In genomic region chr7:143087070-143087579, GRCm38 (mm10) we compare ENCODE assay signal across 9 mouse cellular contexts. TPM values are rescaled to one million over a fixed set of nuclear protein-coding genes. Genes with fewer than 3 reads are reported as not detected.
DNase-seq lines count a peak whose midpoint lies in the region; ATAC-seq and TF ChIP-seq lines count a peak whose summit lies in the region.
"Had no signal": no experiment of that assay in that cellular context is flagged by ENCODE, and none has a peak within 500 bp of the region (broad histone marks: within the 10 kb centered on the region; RNA-seq: fewer than 3 reads in every experiment).

No protein-coding gene starts in this region.

- 33% methylated on average over 4 of the region's 4 CpGs for WGBS in embryonic facial prominence, embryonic 11.5 days
- WGBS in hindbrain, embryonic 12.5 days: 34% methylated on average over 4 of the region's 4 CpGs
- WGBS in limb, embryonic 12.5 days: 16% methylated on average over 4 of the region's 4 CpGs
- WGBS in midbrain, postnatal 0 days: 40% methylated on average over 4 of the region's 4 CpGs

- ATAC-seq in embryonic facial prominence, embryonic 11.5 days (replicated peaks; ENCODE audit: insufficient number of reproducible peaks, low FRiP score, low TSS enrichment, low read depth): peak; percentile 64
- peak; percentile 50 for ATAC-seq in hindbrain, embryonic 12.5 days (ENCODE audit: low FRiP score)
- peak; percentile 93 for ATAC-seq in limb, embryonic 12.5 days (ENCODE audit: insufficient number of reproducible peaks, insufficient read depth, low FRiP score, low TSS enrichment, low read depth)
- ATAC-seq in midbrain, postnatal 0 days (ENCODE audit: low FRiP score): peak; percentile 42; the same call in 1 of the 2 replicates

- no peaks in the 10 kb centered on the region for H3K36me3 ChIP-seq in embryonic facial prominence, embryonic 11.5 days (replicated peaks; ENCODE audit: control insufficient read depth, insufficient read depth, low read depth, low read length)
- H3K36me3 ChIP-seq in hindbrain, embryonic 12.5 days: no peaks in the 10 kb centered on the region
- peaks cover 5% of the 10 kb centered on the region; the same call in 1 of the 2 replicates for H3K36me3 ChIP-seq in limb, embryonic 12.5 days
- no peaks in the 10 kb centered on the region for H3K36me3 ChIP-seq in midbrain, postnatal 0 days (ENCODE audit: insufficient read depth, low read length)

- H3K9ac ChIP-seq in embryonic facial prominence, embryonic 11.5 days (replicated peaks; ENCODE audit: low read length): peak overlapping the region; percentile 18
- no peak overlapping the region for H3K9ac ChIP-seq in hindbrain, embryonic 12.5 days
- H3K9ac ChIP-seq in limb, embryonic 12.5 days (replicated peaks): peak overlapping the region; percentile 55
- no peak overlapping the region for H3K9ac ChIP-seq in midbrain, postnatal 0 days (replicated peaks; ENCODE audit: low read length, poor library complexity, severe bottlenecking)

- H3K4me3 ChIP-seq in embryonic facial prominence, embryonic 11.5 days (ENCODE audit: low read depth, low read length): no peak overlapping the region
- H3K4me3 ChIP-seq in hindbrain, embryonic 12.5 days: no peak overlapping the region
- H3K4me3 ChIP-seq in limb, embryonic 12.5 days (replicated peaks): peak overlapping the region; percentile 21
- H3K4me3 ChIP-seq in midbrain, postnatal 0 days (ENCODE audit: low read depth, low read length): no peak overlapping the region
- H3K4me3 ChIP-seq: erythroblast, embryonic 14.5 days had no signal

- peak; percentile 61 for TF ChIP-seq CTCF in midbrain, postnatal 0 days (IDR thresholded peaks at IDR 0.05)

- no peaks in the 10 kb centered on the region; the same call in 1 of the 2 replicates for H3K4me1 ChIP-seq in embryonic facial prominence, embryonic 11.5 days (ENCODE audit: control insufficient read depth, insufficient read depth, low read length)
- H3K4me1 ChIP-seq in hindbrain, embryonic 12.5 days: peaks cover 6% of the 10 kb centered on the region
- peaks cover 19% of the 10 kb centered on the region for H3K4me1 ChIP-seq in limb, embryonic 12.5 days (replicated peaks)
- H3K4me1 ChIP-seq in midbrain, postnatal 0 days (ENCODE audit: insufficient read depth, low read length): no peaks in the 10 kb centered on the region

- H3K4me2 ChIP-seq in embryonic facial prominence, embryonic 11.5 days (ENCODE audit: low read depth, low read length): no peak overlapping the region
- 0 out of 2 replicates have a peak overlapping the region, but pooled peaks have one; percentile 13 for H3K4me2 ChIP-seq in hindbrain, embryonic 12.5 days (replicated peaks)
- peak overlapping the region; percentile 49 for H3K4me2 ChIP-seq in limb, embryonic 12.5 days
- no peak overlapping the region for H3K4me2 ChIP-seq in midbrain, postnatal 0 days (ENCODE audit: low read depth, low read length, poor library complexity, severe bottlenecking)

- peak; percentile 16 for DNase-seq in thymus, postnatal 25 days
- DNase-seq in thymus, adult 18-20 months: no peak
- DNase-seq in embryonic facial prominence, embryonic 11.5 days (ENCODE audit: low spot score): peak; percentile 67
- peak; percentile 27 for DNase-seq in midbrain, postnatal 0 days (ENCODE audit: low spot score)
- no peak for DNase-seq in spleen, postnatal 10 days (ENCODE audit: low spot score in 2 of 2)

- H3K27me3 ChIP-seq in embryonic facial prominence, embryonic 11.5 days (ENCODE audit: control insufficient read depth, insufficient read depth, low read length): no peaks in the 10 kb centered on the region
- no peaks in the 10 kb centered on the region for H3K27me3 ChIP-seq in hindbrain, embryonic 12.5 days
- no peaks in the 10 kb centered on the region for H3K27me3 ChIP-seq in limb, embryonic 12.5 days
- no peaks in the 10 kb centered on the region for H3K27me3 ChIP-seq in midbrain, postnatal 0 days (ENCODE audit: insufficient read depth, low read length)

- H3K27ac ChIP-seq in embryonic facial prominence, embryonic 11.5 days (replicated peaks; ENCODE audit: low read depth, low read length): no peak overlapping the region
- peak overlapping the region; percentile 48; the same call in 1 of the 2 replicates for H3K27ac ChIP-seq in hindbrain, embryonic 12.5 days
- peak overlapping the region; percentile 92 for H3K27ac ChIP-seq in limb, embryonic 12.5 days
- H3K27ac ChIP-seq in midbrain, postnatal 0 days (ENCODE audit: low read depth, low read length): no peak overlapping the region

- no peaks in the 10 kb centered on the region for H3K9me3 ChIP-seq in embryonic facial prominence, embryonic 11.5 days (replicated peaks; ENCODE audit: control insufficient read depth, low read length)
- no peaks in the 10 kb centered on the region for H3K9me3 ChIP-seq in hindbrain, embryonic 12.5 days (replicated peaks)
- H3K9me3 ChIP-seq in limb, embryonic 12.5 days: no peaks in the 10 kb centered on the region
- no peaks in the 10 kb centered on the region for H3K9me3 ChIP-seq in midbrain, postnatal 0 days (ENCODE audit: low read length)

RNA-seq across cellular contexts. Expression of gene Trpm5, which starts 7.3 kb away (rescaled TPM):
- polyA plus RNA-seq in embryonic facial prominence, embryonic 11.5 days (2014; fragmentation: Nextera tagmentation; extraction: Ambion mirVana): 0.84 and 1.1 TPM in 2 replicates
- 3.1 and 3.4 TPM in 2 replicates for polyA plus RNA-seq in hindbrain, embryonic 12.5 days (2016; fragmentation: Nextera tagmentation; extraction: Ambion mirVana)
- 6.2 and 8.8 TPM in 2 replicates for polyA plus RNA-seq in limb, embryonic 12.5 days (2016; fragmentation: Nextera tagmentation; extraction: Ambion mirVana)
- total RNA-seq in midbrain, postnatal 0 days (2014; rRNA removed): 1.3 and 1.7 TPM in 2 replicates
- polyA plus RNA-seq in midbrain, postnatal 0 days (2015; fragmentation: Nextera tagmentation; extraction: Ambion mirVana): 0.94 and 1.6 TPM in 2 replicates
- total RNA-seq: neutrophil, adult 5-6 weeks had no signal
- polyA plus RNA-seq: erythroblast, embryonic 14.5 days had no signal

RNA-seq across cellular contexts. Expression of gene Tssc4, which starts 18.1 kb away (rescaled TPM):
- 59.8 and 65.2 TPM in 2 replicates for polyA plus RNA-seq in embryonic facial prominence, embryonic 11.5 days (2014; fragmentation: Nextera tagmentation; extraction: Ambion mirVana)
- polyA plus RNA-seq in hindbrain, embryonic 12.5 days (2016; fragmentation: Nextera tagmentation; extraction: Ambion mirVana): 83.3 and 88.7 TPM in 2 replicates
- polyA plus RNA-seq in limb, embryonic 12.5 days (2016; fragmentation: Nextera tagmentation; extraction: Ambion mirVana): 116 and 121 TPM in 2 replicates
- total RNA-seq in midbrain, postnatal 0 days (2014; rRNA removed): 71.3 and 92.4 TPM in 2 replicates
- polyA plus RNA-seq in midbrain, postnatal 0 days (2015; fragmentation: Nextera tagmentation; extraction: Ambion mirVana): 101 and 103 TPM in 2 replicates

RNA-seq across cellular contexts. Expression of gene Kcnq1, which starts 19.0 kb away (rescaled TPM):
- 0.81 and 1.5 TPM in 2 replicates for polyA plus RNA-seq in embryonic facial prominence, embryonic 11.5 days (2014; fragmentation: Nextera tagmentation; extraction: Ambion mirVana)
- 1.0 and 2.0 TPM in 2 replicates for polyA plus RNA-seq in hindbrain, embryonic 12.5 days (2016; fragmentation: Nextera tagmentation; extraction: Ambion mirVana)
- polyA plus RNA-seq in limb, embryonic 12.5 days (2016; fragmentation: Nextera tagmentation; extraction: Ambion mirVana): 0.94 and 1.8 TPM in 2 replicates
- total RNA-seq in midbrain, postnatal 0 days (2014; rRNA removed): 0.44 and 1.4 TPM in 2 replicates
- 0.87 and 1.2 TPM in 2 replicates for polyA plus RNA-seq in midbrain, postnatal 0 days (2015; fragmentation: Nextera tagmentation; extraction: Ambion mirVana)
- total RNA-seq: neutrophil, adult 5-6 weeks had no signal

RNA-seq across cellular contexts. Expression of gene Cd81, which starts 34.6 kb away (rescaled TPM):
- 286 and 304 TPM in 2 replicates for polyA plus RNA-seq in embryonic facial prominence, embryonic 11.5 days (2014; fragmentation: Nextera tagmentation; extraction: Ambion mirVana)
- 251 and 261 TPM in 2 replicates for polyA plus RNA-seq in hindbrain, embryonic 12.5 days (2016; fragmentation: Nextera tagmentation; extraction: Ambion mirVana)
- polyA plus RNA-seq in limb, embryonic 12.5 days (2016; fragmentation: Nextera tagmentation; extraction: Ambion mirVana): 331 and 337 TPM in 2 replicates
- 454 and 542 TPM in 2 replicates for total RNA-seq in midbrain, postnatal 0 days (2014; rRNA removed)
- polyA plus RNA-seq in midbrain, postnatal 0 days (2015; fragmentation: Nextera tagmentation; extraction: Ambion mirVana): 511 and 569 TPM in 2 replicates

Comparison
In these comparisons a context has a peak if more than half of its experiments do, and no peak if none do; other contexts are left out.
1. DNase-seq: peak in thymus, postnatal 25 days (single experiment), embryonic facial prominence, embryonic 11.5 days (single experiment) and midbrain, postnatal 0 days (single experiment); none in thymus, adult 18-20 months (0 of 2) and spleen, postnatal 10 days (0 of 2).
2. ATAC-seq: peak in every context shown above with its lines; median percentile 93 in limb, embryonic 12.5 days; 64 in embryonic facial prominence, embryonic 11.5 days; 50 in hindbrain, embryonic 12.5 days; 42 in midbrain, postnatal 0 days.
3. H3K27ac ChIP-seq: peak in hindbrain, embryonic 12.5 days (single experiment) and limb, embryonic 12.5 days (single experiment); none in embryonic facial prominence, embryonic 11.5 days (single experiment) and midbrain, postnatal 0 days (single experiment).
4. H3K4me2 ChIP-seq: peak in hindbrain, embryonic 12.5 days (single experiment) and limb, embryonic 12.5 days (single experiment); none in embryonic facial prominence, embryonic 11.5 days (single experiment) and midbrain, postnatal 0 days (single experiment).
5. H3K9ac ChIP-seq: peak in embryonic facial prominence, embryonic 11.5 days (single experiment) and limb, embryonic 12.5 days (single experiment); none in hindbrain, embryonic 12.5 days (single experiment) and midbrain, postnatal 0 days (single experiment).